Mouse (Mus musculus): ENCODE measurements at regions not wholly inside any gene's neighbourhood (a gene's known extent, or its start where the extent isn't known, plus 50 kb on each side); places are given as distances from the start of the nearest gene placed in this dataset.
A peak's percentile ranks its signal among the peaks of the same experiment; 100 is the strongest.

DNA sequence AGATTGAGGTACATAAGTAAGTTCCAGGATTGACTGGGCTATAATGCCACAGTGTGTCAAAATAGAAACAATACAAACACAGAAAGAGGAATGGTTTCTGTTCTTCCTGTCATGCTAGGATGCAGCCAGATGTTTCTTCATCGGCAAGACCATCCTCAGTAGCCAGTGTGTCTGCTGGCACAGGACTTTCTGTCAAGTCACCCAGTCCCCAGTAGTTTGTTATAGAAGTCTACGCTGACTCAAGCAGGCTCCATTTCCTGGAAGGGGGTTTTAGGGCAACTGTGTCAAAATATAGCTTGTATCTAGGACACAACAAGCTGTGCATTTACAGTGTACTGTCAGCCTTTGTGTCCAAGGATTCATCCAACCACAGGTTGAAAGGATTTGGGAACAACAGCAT, 86.7 kb upstream of the Egln3 start:
- Histone ChIP-seq H3K4me3 (replicated peaks; ENCODE audit: low read length) (no peak overlapping the region), H3K9me3 (ENCODE audit: control insufficient read depth, low read length) (no peaks in the 10 kb centered on the region), H3K9ac (ENCODE audit: low read depth, low read length, severe bottlenecking) (no peak overlapping the region), H3K4me1 (ENCODE audit: control insufficient read depth, insufficient read depth, low read length) (peaks cover 5% of the 10 kb centered on the region), H3K36me3 (ENCODE audit: control insufficient read depth, insufficient read depth, low read length) (no peaks in the 10 kb centered on the region), H3K27ac (replicated peaks; ENCODE audit: low read depth, low read length) (no peak overlapping the region), H3K27me3 (ENCODE audit: control insufficient read depth, insufficient read depth, low read length) (no peaks in the 10 kb centered on the region), H3K4me2 (replicated peaks; ENCODE audit: low read depth, low read length, severe bottlenecking) (no peak overlapping the region)
- WGBS = 91% methylated on average over 2 of the region's 2 CpGs
- DNase-seq (ENCODE audit: low spot score) (no peak), ATAC-seq (ENCODE audit: low FRiP score, low read depth) (no peak)
- no peak for TF ChIP-seq POLR2A (IDR thresholded peaks at IDR 0.05; ENCODE audit: borderline replicate concordance, extremely low read depth, insufficient read depth, insufficient read length)

DNA sequence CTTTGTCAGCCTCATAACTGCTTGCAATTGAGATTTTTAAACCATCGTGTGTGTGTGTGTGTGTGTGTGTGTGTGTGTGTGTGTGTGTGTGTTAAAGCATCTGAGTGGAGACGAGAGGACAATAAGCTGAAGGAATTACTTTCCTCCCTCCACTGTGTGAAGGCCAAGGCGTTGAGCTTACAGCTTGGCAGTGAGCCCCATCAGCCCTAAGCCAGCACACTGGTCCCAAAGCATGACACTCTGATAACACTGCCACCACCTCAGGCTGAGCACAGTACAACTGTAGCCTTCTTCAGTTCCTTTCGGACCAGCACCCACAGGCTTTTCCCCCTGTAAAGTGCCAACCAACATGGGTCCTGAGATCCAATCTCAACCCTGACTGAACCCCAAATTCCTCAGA, 85.1 kb upstream of the Egln3 start:
- Histone ChIP-seq H3K27ac (replicated peaks; ENCODE audit: low read depth, low read length) (no peak overlapping the region), H3K9me3 (ENCODE audit: control insufficient read depth, low read length) (no peaks in the 10 kb centered on the region), H3K4me1 (ENCODE audit: control insufficient read depth, insufficient read depth, low read length) (peaks cover 5% of the 10 kb centered on the region), H3K9ac (ENCODE audit: low read depth, low read length, severe bottlenecking) (no peak overlapping the region), H3K4me3 (replicated peaks; ENCODE audit: low read length) (no peak overlapping the region), H3K27me3 (ENCODE audit: control insufficient read depth, insufficient read depth, low read length) (no peaks in the 10 kb centered on the region), H3K4me2 (replicated peaks; ENCODE audit: low read depth, low read length, severe bottlenecking) (no peak overlapping the region), H3K36me3 (ENCODE audit: control insufficient read depth, insufficient read depth, low read length) (no peaks in the 10 kb centered on the region)
- ATAC-seq (ENCODE audit: low FRiP score, low read depth) (no peak), DNase-seq (ENCODE audit: low spot score) (no peak)
- 79% methylated on average over 4 of the region's 4 CpGs for WGBS
- no peak for TF ChIP-seq POLR2A (IDR thresholded peaks at IDR 0.05; ENCODE audit: borderline replicate concordance, extremely low read depth, insufficient read depth, insufficient read length)

DNA sequence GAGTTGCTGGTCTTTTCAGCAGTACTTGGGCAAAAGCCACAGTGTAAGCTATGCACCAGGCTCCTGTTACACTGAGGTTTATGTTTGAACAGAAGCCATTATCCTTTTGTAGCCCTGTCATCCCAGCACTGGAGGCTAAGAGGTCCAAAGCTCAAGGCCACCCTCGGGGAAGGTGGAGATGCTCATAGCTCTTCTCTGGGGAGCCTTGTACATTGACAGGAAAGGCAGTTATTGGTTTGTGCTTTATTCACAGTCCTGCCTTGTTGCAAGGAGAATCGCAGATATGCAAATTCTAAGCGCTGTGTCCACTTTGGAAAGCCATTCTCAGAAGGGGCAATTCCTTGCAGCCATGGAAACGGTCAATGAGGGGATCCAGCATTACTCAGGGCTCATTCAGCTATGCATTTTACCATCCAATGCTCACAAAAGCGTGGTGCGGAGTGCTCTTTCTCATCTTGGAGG, 84.4 kb upstream of the Egln3 start:
- no peak for DNase-seq (ENCODE audit: low spot score)
- no peak overlapping the region for H3K27ac ChIP-seq (replicated peaks; ENCODE audit: low read depth, low read length)
- ATAC-seq (ENCODE audit: low FRiP score, low read depth) = no peak
- H3K4me3 ChIP-seq (replicated peaks; ENCODE audit: low read length) = no peak overlapping the region
- no peak overlapping the region for H3K4me2 ChIP-seq (replicated peaks; ENCODE audit: low read depth, low read length, severe bottlenecking)
- no peaks in the 10 kb centered on the region for H3K9me3 ChIP-seq (ENCODE audit: control insufficient read depth, low read length)
- WGBS = 81% methylated on average over 6 of the region's 6 CpGs
- no peaks in the 10 kb centered on the region for H3K36me3 ChIP-seq (ENCODE audit: control insufficient read depth, insufficient read depth, low read length)
- no peak overlapping the region for H3K9ac ChIP-seq (ENCODE audit: low read depth, low read length, severe bottlenecking)
- peaks cover 5% of the 10 kb centered on the region for H3K4me1 ChIP-seq (ENCODE audit: control insufficient read depth, insufficient read depth, low read length)
- H3K27me3 ChIP-seq (ENCODE audit: control insufficient read depth, insufficient read depth, low read length) = no peaks in the 10 kb centered on the region
- TF ChIP-seq POLR2A (IDR thresholded peaks at IDR 0.05; ENCODE audit: borderline replicate concordance, extremely low read depth, insufficient read depth, insufficient read length) = no peak

DNA sequence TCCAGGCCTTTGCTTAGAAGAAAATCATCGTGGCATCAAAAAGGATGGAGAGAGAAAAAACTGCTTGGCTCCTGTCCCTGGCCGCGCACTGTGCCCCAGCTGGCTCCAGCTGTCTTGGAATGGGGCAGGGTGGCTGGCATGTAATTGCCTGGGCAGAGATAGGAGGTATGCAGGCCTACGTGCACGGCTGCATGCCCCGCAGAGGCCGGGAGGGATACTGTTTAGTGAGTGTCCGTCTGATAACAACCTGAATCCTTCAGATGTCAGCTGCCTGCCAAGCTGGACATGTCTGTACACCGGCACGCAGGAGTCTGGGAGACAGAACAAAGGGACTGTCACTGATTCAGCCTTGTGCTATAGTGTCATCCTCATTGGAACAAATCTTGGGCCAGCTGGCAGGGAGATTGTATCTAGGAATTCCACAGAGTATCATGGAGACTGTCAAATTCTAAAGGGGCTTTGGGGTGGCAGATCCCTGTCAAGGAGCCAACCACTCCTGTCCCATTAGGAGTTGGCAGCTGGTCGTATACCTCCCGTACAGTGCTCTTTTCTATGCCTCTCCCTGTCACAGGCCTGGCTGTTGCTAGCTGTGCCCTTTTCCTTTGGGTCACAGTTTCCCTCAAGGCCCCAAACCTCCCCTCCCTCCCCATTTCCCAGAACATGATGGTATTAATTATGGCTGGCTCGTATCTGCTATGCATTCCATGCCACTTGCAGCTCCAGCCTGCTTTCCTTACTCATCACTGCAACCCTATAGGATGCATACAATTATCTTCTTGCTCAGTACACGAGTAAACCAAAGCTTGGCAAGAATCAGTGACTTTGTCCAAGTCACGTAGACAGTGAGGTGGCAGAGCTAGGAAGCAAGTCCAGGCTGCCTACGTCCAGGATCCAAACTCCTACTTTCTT, 83.5 kb upstream of the Egln3 start:
- DNase-seq (ENCODE audit: low spot score) (peak; percentile 56), ATAC-seq (ENCODE audit: low FRiP score, low read depth) (peak; percentile 62)
- no peak for TF ChIP-seq POLR2A (IDR thresholded peaks at IDR 0.05; ENCODE audit: borderline replicate concordance, extremely low read depth, insufficient read depth, insufficient read length)
- WGBS = 65% methylated on average over 16 of the region's 16 CpGs
- Histone ChIP-seq H3K27ac (replicated peaks; ENCODE audit: low read depth, low read length) (no peak overlapping the region), H3K4me3 (replicated peaks; ENCODE audit: low read length) (no peak overlapping the region), H3K4me1 (ENCODE audit: control insufficient read depth, insufficient read depth, low read length) (peaks cover 5% of the 10 kb centered on the region), H3K9me3 (ENCODE audit: control insufficient read depth, low read length) (no peaks in the 10 kb centered on the region), H3K9ac (ENCODE audit: low read depth, low read length, severe bottlenecking) (no peak overlapping the region), H3K27me3 (ENCODE audit: control insufficient read depth, insufficient read depth, low read length) (no peaks in the 10 kb centered on the region), H3K36me3 (ENCODE audit: control insufficient read depth, insufficient read depth, low read length) (no peaks in the 10 kb centered on the region), H3K4me2 (replicated peaks; ENCODE audit: low read depth, low read length, severe bottlenecking) (no peak overlapping the region)

DNA sequence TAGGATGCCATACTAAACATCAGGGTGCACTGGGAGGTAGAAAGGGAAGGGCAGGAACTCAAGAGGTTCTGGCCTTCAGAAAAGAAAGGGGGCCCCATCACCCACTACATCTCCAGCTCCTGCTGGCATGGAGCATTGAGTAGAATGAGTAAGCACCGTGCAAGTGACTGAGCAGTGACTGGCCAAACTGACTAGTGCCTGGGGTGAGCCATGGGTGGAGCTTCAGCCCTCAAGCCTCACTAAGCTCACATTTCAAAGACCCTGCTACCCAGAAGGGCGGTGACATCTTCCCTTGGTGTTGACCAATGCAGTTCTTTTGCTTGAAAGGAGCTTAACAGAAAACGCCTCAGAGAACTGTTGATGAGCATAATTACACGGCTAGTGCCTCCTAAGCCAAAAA, 80.0 kb upstream of the Egln3 start:
- no peak for TF ChIP-seq POLR2A (IDR thresholded peaks at IDR 0.05; ENCODE audit: borderline replicate concordance, extremely low read depth, insufficient read depth, insufficient read length)
- Histone ChIP-seq H3K9ac (ENCODE audit: low read depth, low read length, severe bottlenecking) (no peak overlapping the region), H3K27ac (replicated peaks; ENCODE audit: low read depth, low read length) (no peak overlapping the region), H3K4me3 (replicated peaks; ENCODE audit: low read length) (no peak overlapping the region), H3K27me3 (ENCODE audit: control insufficient read depth, insufficient read depth, low read length) (no peaks in the 10 kb centered on the region), H3K4me2 (replicated peaks; ENCODE audit: low read depth, low read length, severe bottlenecking) (no peak overlapping the region), H3K36me3 (ENCODE audit: control insufficient read depth, insufficient read depth, low read length) (no peaks in the 10 kb centered on the region), H3K4me1 (ENCODE audit: control insufficient read depth, insufficient read depth, low read length) (peaks cover 5% of the 10 kb centered on the region), H3K9me3 (ENCODE audit: control insufficient read depth, low read length) (no peaks in the 10 kb centered on the region)
- DNase-seq (ENCODE audit: low spot score) = no peak
- 21% methylated on average over 4 of the region's 4 CpGs for WGBS
- no peak for ATAC-seq (ENCODE audit: low FRiP score, low read depth)

Data from limb, embryonic 14.5 days (tissue).